Mouse (Mus musculus): ENCODE results near the gene Glcci1. TPM values are rescaled to one million over a fixed set of nuclear protein-coding genes. Genes with fewer than 3 reads are reported as not detected.

Glcci1 gene
- total RNA-seq, 1 experiment = 0.94 TPM

GRCm38 (mm10) chr6:8638122-8638521 is 128.7 kb downstream of the Glcci1 start:
- H3K36me3 ChIP-seq (ENCODE audit: control insufficient read depth, insufficient read depth, low read length, poor library complexity, severe bottlenecking) = no peaks in the 10 kb centered on the region
- TF ChIP-seq HCFC1 (IDR thresholded peaks at IDR 0.05; ENCODE audit: borderline replicate concordance, insufficient read depth, low read length) = no peak
- TF ChIP-seq ZNF384 (IDR thresholded peaks at IDR 0.05; ENCODE audit: low read depth, low read length) = no peak
- no peak for TF ChIP-seq CHD2 (IDR thresholded peaks at IDR 0.05; ENCODE audit: low read depth, low read length)
- no peak for TF ChIP-seq ZC3H11A (IDR thresholded peaks at IDR 0.05; ENCODE audit: borderline replicate concordance, low read depth, low read length)
- TF ChIP-seq MAFK (IDR thresholded peaks at IDR 0.05; ENCODE audit: insufficient read depth, low read depth, low read length) = no peak
- no peak overlapping the region for H3K9ac ChIP-seq (ENCODE audit: insufficient read depth, low read depth, low read length, poor library complexity, severe bottlenecking)
- no peak overlapping the region for H3K4me3 ChIP-seq (ENCODE audit: insufficient read depth in 1 of 2, low read depth in 1 of 2, low read length in 2 of 2, poor library complexity in 1 of 2, severe bottlenecking in 1 of 2)
- no peaks in the 10 kb centered on the region for H3K4me1 ChIP-seq (ENCODE audit: control insufficient read depth in 2 of 2, insufficient read depth in 2 of 2, low read length in 2 of 2, poor library complexity in 1 of 2)
- no peak overlapping the region for H3K27ac ChIP-seq (ENCODE audit: insufficient read depth, low read depth, low read length, poor library complexity, severe bottlenecking)
- H3K9me3 ChIP-seq (ENCODE audit: control insufficient read depth, insufficient read depth, low read depth, low read length) = no peaks in the 10 kb centered on the region
- no peak for DNase-seq (ENCODE audit: low read depth, low spot score)
- in situ Hi-C loops (cut with MboI; ENCODE audit: low sequenced_read_pairs in 2 of 2, unreplicated experiment in 2 of 2) = no loop called here

- H3K4me1 ChIP-seq (ENCODE audit: control insufficient read depth in 2 of 2, insufficient read depth in 2 of 2, low read length in 2 of 2, poor library complexity in 1 of 2) = no peaks in the 10 kb centered on the region
- H3K4me3 ChIP-seq (ENCODE audit: insufficient read depth in 1 of 2, low read depth in 1 of 2, low read length in 2 of 2, poor library complexity in 1 of 2, severe bottlenecking in 1 of 2) = no peak overlapping the region
- in situ Hi-C loops (cut with MboI; ENCODE audit: low sequenced_read_pairs in 2 of 2, unreplicated experiment in 2 of 2) = no loop called here
- no peaks in the 10 kb centered on the region for H3K9me3 ChIP-seq (ENCODE audit: control insufficient read depth, insufficient read depth, low read depth, low read length)
- no peaks in the 10 kb centered on the region for H3K36me3 ChIP-seq (ENCODE audit: control insufficient read depth, insufficient read depth, low read length, poor library complexity, severe bottlenecking)
- TF ChIP-seq MAFK (IDR thresholded peaks at IDR 0.05; ENCODE audit: insufficient read depth, low read depth, low read length) (no peak), CHD2 (IDR thresholded peaks at IDR 0.05; ENCODE audit: low read depth, low read length) (no peak), HCFC1 (IDR thresholded peaks at IDR 0.05; ENCODE audit: borderline replicate concordance, insufficient read depth, low read length) (no peak), ZNF384 (IDR thresholded peaks at IDR 0.05; ENCODE audit: low read depth, low read length) (no peak), ZC3H11A (IDR thresholded peaks at IDR 0.05; ENCODE audit: borderline replicate concordance, low read depth, low read length) (no peak)
- no peak overlapping the region for H3K27ac ChIP-seq (ENCODE audit: insufficient read depth, low read depth, low read length, poor library complexity, severe bottlenecking)
- H3K9ac ChIP-seq (ENCODE audit: insufficient read depth, low read depth, low read length, poor library complexity, severe bottlenecking) = no peak overlapping the region
- no peak for DNase-seq (ENCODE audit: low read depth, low spot score)
Measured at GRCm38 (mm10) chr6:8638899-8639298, 129.5 kb downstream of the Glcci1 start.

GRCm38 (mm10) chr6:8639526-8639925 is 130.1 kb downstream of the Glcci1 start:
- DNase-seq (ENCODE audit: low read depth, low spot score) = no peak
- H3K9ac ChIP-seq (ENCODE audit: insufficient read depth, low read depth, low read length, poor library complexity, severe bottlenecking) = no peak overlapping the region

GRCm38 (mm10) chr6:8640863-8641262 is 131.5 kb downstream of the Glcci1 start:
- no peaks in the 10 kb centered on the region for H3K9me3 ChIP-seq (ENCODE audit: control insufficient read depth, insufficient read depth, low read depth, low read length)
- TF ChIP-seq MAFK (IDR thresholded peaks at IDR 0.05; ENCODE audit: insufficient read depth, low read depth, low read length) = no peak
- no peak overlapping the region for H3K27ac ChIP-seq (ENCODE audit: insufficient read depth, low read depth, low read length, poor library complexity, severe bottlenecking)
- DNase-seq (ENCODE audit: low read depth, low spot score) = no peak
- H3K9ac ChIP-seq (ENCODE audit: insufficient read depth, low read depth, low read length, poor library complexity, severe bottlenecking) = no peak overlapping the region
- no peaks in the 10 kb centered on the region for H3K36me3 ChIP-seq (ENCODE audit: control insufficient read depth, insufficient read depth, low read length, poor library complexity, severe bottlenecking)
- H3K4me1 ChIP-seq (ENCODE audit: control insufficient read depth in 2 of 2, insufficient read depth in 2 of 2, low read length in 2 of 2, poor library complexity in 1 of 2) = no peaks in the 10 kb centered on the region
- H3K4me3 ChIP-seq (ENCODE audit: insufficient read depth in 1 of 2, low read depth in 1 of 2, low read length in 2 of 2, poor library complexity in 1 of 2, severe bottlenecking in 1 of 2) = no peak overlapping the region
- in situ Hi-C loops (cut with MboI; ENCODE audit: low sequenced_read_pairs in 2 of 2, unreplicated experiment in 2 of 2) = no loop called here

More at GRCm38 (mm10) chr6:8639526-8639925, 130.1 kb downstream of the Glcci1 start:
- no peaks in the 10 kb centered on the region for H3K36me3 ChIP-seq (ENCODE audit: control insufficient read depth, insufficient read depth, low read length, poor library complexity, severe bottlenecking)
- H3K27ac ChIP-seq (ENCODE audit: insufficient read depth, low read depth, low read length, poor library complexity, severe bottlenecking) = no peak overlapping the region
- no peak for TF ChIP-seq ZNF384 (IDR thresholded peaks at IDR 0.05; ENCODE audit: low read depth, low read length)
- TF ChIP-seq MAFK (IDR thresholded peaks at IDR 0.05; ENCODE audit: insufficient read depth, low read depth, low read length) = no peak
- no peak for TF ChIP-seq HCFC1 (IDR thresholded peaks at IDR 0.05; ENCODE audit: borderline replicate concordance, insufficient read depth, low read length)
- no peak for TF ChIP-seq ZC3H11A (IDR thresholded peaks at IDR 0.05; ENCODE audit: borderline replicate concordance, low read depth, low read length)
- no peak for TF ChIP-seq CHD2 (IDR thresholded peaks at IDR 0.05; ENCODE audit: low read depth, low read length)
- H3K4me1 ChIP-seq (ENCODE audit: control insufficient read depth in 2 of 2, insufficient read depth in 2 of 2, low read length in 2 of 2, poor library complexity in 1 of 2) = no peaks in the 10 kb centered on the region
- in situ Hi-C loops (cut with MboI; ENCODE audit: low sequenced_read_pairs in 2 of 2, unreplicated experiment in 2 of 2) = no loop called here
- H3K4me3 ChIP-seq (ENCODE audit: insufficient read depth in 1 of 2, low read depth in 1 of 2, low read length in 2 of 2, poor library complexity in 1 of 2, severe bottlenecking in 1 of 2) = no peak overlapping the region
- no peaks in the 10 kb centered on the region for H3K9me3 ChIP-seq (ENCODE audit: control insufficient read depth, insufficient read depth, low read depth, low read length)

GRCm38 (mm10) chr6:8644703-8645102 is 135.3 kb downstream of the Glcci1 start:
- Histone ChIP-seq H3K9me3 (ENCODE audit: control insufficient read depth, insufficient read depth, low read depth, low read length) (no peaks in the 10 kb centered on the region), H3K9ac (ENCODE audit: insufficient read depth, low read depth, low read length, poor library complexity, severe bottlenecking) (no peak overlapping the region), H3K27ac (ENCODE audit: insufficient read depth, low read depth, low read length, poor library complexity, severe bottlenecking) (no peak overlapping the region), H3K4me1 (ENCODE audit: control insufficient read depth in 2 of 2, insufficient read depth in 2 of 2, low read length in 2 of 2, poor library complexity in 1 of 2) (no peaks in the 10 kb centered on the region), H3K4me3 (ENCODE audit: insufficient read depth in 1 of 2, low read depth in 1 of 2, low read length in 2 of 2, poor library complexity in 1 of 2, severe bottlenecking in 1 of 2) (no peak overlapping the region), H3K36me3 (ENCODE audit: control insufficient read depth, insufficient read depth, low read length, poor library complexity, severe bottlenecking) (no peaks in the 10 kb centered on the region)
- in situ Hi-C loops (cut with MboI; ENCODE audit: low sequenced_read_pairs in 2 of 2, unreplicated experiment in 2 of 2) = no loop called here
- DNase-seq (ENCODE audit: low read depth, low spot score) = no peak
- no peak for TF ChIP-seq HCFC1 (IDR thresholded peaks at IDR 0.05; ENCODE audit: borderline replicate concordance, insufficient read depth, low read length)
- TF ChIP-seq ZC3H11A (IDR thresholded peaks at IDR 0.05; ENCODE audit: borderline replicate concordance, low read depth, low read length) = no peak
- no peak for TF ChIP-seq MAFK (IDR thresholded peaks at IDR 0.05; ENCODE audit: insufficient read depth, low read depth, low read length)
- TF ChIP-seq CHD2 (IDR thresholded peaks at IDR 0.05; ENCODE audit: low read depth, low read length) = no peak
- TF ChIP-seq ZNF384 (IDR thresholded peaks at IDR 0.05; ENCODE audit: low read depth, low read length) = no peak
